Mouse (Mus musculus): ENCODE data around the gene Cep295. TPM values are rescaled to one million over a fixed set of nuclear protein-coding genes. Genes with fewer than 3 reads are reported as not detected.
A peak's percentile ranks its signal among the peaks of the same experiment; 100 is the strongest.

The Cep295 gene
- total and polyA plus RNA-seq, 3 experiments, result 57.0 to 1,483 (median 73.3) TPM

DNA sequence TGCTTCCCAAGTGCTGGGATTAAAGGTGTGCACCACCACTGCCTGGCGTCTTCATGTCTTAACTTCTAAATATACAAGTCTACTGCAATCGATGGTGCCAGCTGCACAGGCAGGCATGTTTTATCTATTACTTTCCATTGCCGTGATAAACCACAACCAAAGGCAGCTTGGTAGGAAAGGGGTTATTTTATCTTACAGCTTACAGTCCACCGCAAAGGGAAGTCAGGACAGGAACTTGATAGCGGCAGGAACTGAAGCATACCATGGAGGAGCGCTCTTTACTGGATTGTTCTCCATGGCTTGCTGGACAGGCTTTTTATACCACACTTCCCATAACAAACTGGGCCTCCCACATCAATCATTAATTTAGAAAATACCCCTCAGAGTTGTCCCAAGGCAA lies 68.3 kb downstream of the Cep295 start (continued):
- no peak for TF ChIP-seq KAT2A (conservative IDR thresholded peaks at IDR 0.05; ENCODE audit: low read depth, low read length)
- TF ChIP-seq SMC3 (IDR thresholded peaks at IDR 0.05; ENCODE audit: low read depth, low read length), result no peak; the same call in 1 of the 2 replicates

DNA sequence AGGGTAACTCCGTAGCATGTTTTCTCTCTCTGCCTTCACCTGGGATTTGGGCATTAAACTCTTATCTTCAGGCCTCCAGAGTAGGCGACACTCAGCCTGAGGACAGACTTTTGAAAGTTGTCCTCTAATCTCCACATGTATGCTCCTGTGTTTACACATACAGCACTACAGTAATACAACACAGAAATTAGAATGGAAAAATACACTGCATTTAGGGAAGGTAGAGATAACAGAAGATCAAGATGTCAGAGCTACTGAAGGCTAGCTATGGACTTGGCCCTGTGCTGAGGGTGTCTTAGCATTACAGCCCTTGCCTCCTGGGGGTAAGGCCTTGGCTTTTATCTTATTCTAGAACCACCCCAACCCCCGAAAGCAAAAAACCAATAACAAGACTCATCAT lies 69.2 kb downstream of the Cep295 start:
- H3K79me2 ChIP-seq (ENCODE audit: control insufficient read depth, insufficient read depth, low read length, poor library complexity), result no peaks in the 10 kb centered on the region
- peaks cover 17 to 29% of the 10 kb centered on the region in 2 experiments for H3K4me1 ChIP-seq (ENCODE audit: control insufficient read depth in 1 of 2, insufficient read depth in 2 of 2, low read length in 2 of 2)
- H3K9ac ChIP-seq (ENCODE audit: control insufficient read depth, low read depth, low read length, poor library complexity, severe bottlenecking), result no peak overlapping the region
- H3K27me3 ChIP-seq (ENCODE audit: control insufficient read depth in 1 of 2, insufficient read depth in 2 of 2, low read length in 2 of 2), result no peaks in the 10 kb centered on the region
- peaks cover 0 to 36% of the 10 kb centered on the region in 2 experiments; a peak in 2 of 4 replicates for H3K36me3 ChIP-seq (ENCODE audit: control insufficient read depth in 1 of 2, insufficient read depth in 2 of 2, low read length in 2 of 2)
- H3K27ac ChIP-seq (ENCODE audit: control insufficient read depth, low read depth, low read length), result peak overlapping the region; percentile 12; the same call in 1 of the 2 replicates
- TF ChIP-seq ZC3H11A (IDR thresholded peaks at IDR 0.05; ENCODE audit: low read depth, low read length), result no peak
- no peak for TF ChIP-seq NELFE (IDR thresholded peaks at IDR 0.05; ENCODE audit: low read depth, low read length)
- no peak for TF ChIP-seq KAT2A (conservative IDR thresholded peaks at IDR 0.05; ENCODE audit: low read depth, low read length)
- no peak for TF ChIP-seq POLR2A (IDR thresholded peaks at IDR 0.05; ENCODE audit: control insufficient read depth in 1 of 2, insufficient read depth in 1 of 2, low read depth in 1 of 2, low read length in 2 of 2, poor library complexity in 1 of 2)
- peak; percentile 38 to 65 for TF ChIP-seq EP300 (IDR thresholded peaks at IDR 0.05; ENCODE audit: low read depth in 1 of 2, low read length in 2 of 2)
- 0 out of 2 replicates have a peak, but pooled peaks have one; percentile 12 for TF ChIP-seq MAX (IDR thresholded peaks at IDR 0.05; ENCODE audit: low read length)
- peak; percentile 58 for TF ChIP-seq GATA1 (IDR thresholded peaks at IDR 0.05; ENCODE audit: low read depth, low read length)
- TF ChIP-seq TAL1 (IDR thresholded peaks at IDR 0.05; ENCODE audit: low read length), result peak; percentile 46; the same call in 1 of the 2 replicates
- TF ChIP-seq TCF12 (IDR thresholded peaks at IDR 0.05; ENCODE audit: low read depth, low read length), result peak; percentile 35; the same call in 1 of the 2 replicates
- TF ChIP-seq ETS1 (IDR thresholded peaks at IDR 0.05; ENCODE audit: low read depth, low read length), result 0 out of 2 replicates have a peak, but pooled peaks have one; percentile 8
- TF ChIP-seq JUND (IDR thresholded peaks at IDR 0.05; ENCODE audit: low read depth, low read length), result no peak
- TF ChIP-seq USF2 (IDR thresholded peaks at IDR 0.05; ENCODE audit: borderline replicate concordance in 1 of 2, insufficient read depth in 1 of 2, low read depth in 1 of 2, low read length in 2 of 2), result no peak
- peak; percentile 53 for DNase-seq (ENCODE audit: low read depth, low spot score)
- no peaks in the 10 kb centered on the region for H3K9me3 ChIP-seq (replicated peaks; ENCODE audit: insufficient read depth, low read length)
- H3K4me3 ChIP-seq (ENCODE audit: control insufficient read depth in 1 of 2, insufficient read depth in 1 of 2, low read depth in 2 of 2, low read length in 2 of 2), result no peak overlapping the region

DNA sequence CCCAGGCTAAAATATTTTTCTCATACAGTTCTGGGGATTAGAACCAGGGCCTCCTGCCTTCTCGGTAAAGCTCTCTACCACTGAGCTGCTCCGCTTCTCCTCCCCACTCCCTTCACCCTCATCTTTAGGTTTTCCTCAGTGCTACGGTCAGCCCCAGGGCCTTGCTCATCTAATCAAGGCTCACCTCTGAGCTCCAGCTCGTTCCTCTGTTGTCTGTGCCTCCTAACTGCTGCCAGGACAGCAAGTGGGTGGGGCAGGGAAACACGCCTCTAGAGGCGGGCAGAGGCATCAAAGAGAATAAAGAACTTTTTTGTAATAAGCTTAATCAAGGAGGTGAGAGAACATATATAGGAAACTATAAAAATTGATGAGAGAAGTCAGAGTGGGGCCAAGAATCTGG lies 69.7 kb downstream of the Cep295 start:
- TF ChIP-seq CTCF (IDR thresholded peaks at IDR 0.05 in 2 of 3, conservative IDR thresholded peaks at IDR 0.05 in 1 of 3; ENCODE audit: control insufficient read depth in 1 of 3, insufficient read depth in 1 of 3, low read depth in 2 of 3, low read length in 3 of 3, poor library complexity in 1 of 3, severe bottlenecking in 1 of 3) (peak in 1 of 3 experiments; percentile 18; a peak in 2 of 6 replicates), JUND (IDR thresholded peaks at IDR 0.05; ENCODE audit: low read depth, low read length) (no peak), UBTF (IDR thresholded peaks at IDR 0.05; ENCODE audit: borderline replicate concordance, insufficient read depth, low read depth, low read length) (0 out of 2 replicates have a peak, but pooled peaks have one; percentile 51)
- Histone ChIP-seq H3K9ac (ENCODE audit: control insufficient read depth, low read depth, low read length, poor library complexity, severe bottlenecking) (no peak overlapping the region), H3K79me2 (ENCODE audit: control insufficient read depth, insufficient read depth, low read length, poor library complexity) (no peaks in the 10 kb centered on the region), H3K4me1 (ENCODE audit: control insufficient read depth in 1 of 2, insufficient read depth in 2 of 2, low read length in 2 of 2) (peaks cover 17 to 29% of the 10 kb centered on the region in 2 experiments), H3K4me3 (ENCODE audit: control insufficient read depth in 1 of 2, insufficient read depth in 1 of 2, low read depth in 2 of 2, low read length in 2 of 2) (no peak overlapping the region), H3K9me3 (replicated peaks; ENCODE audit: insufficient read depth, low read length) (no peaks in the 10 kb centered on the region), H3K36me3 (ENCODE audit: control insufficient read depth in 1 of 2, insufficient read depth in 2 of 2, low read length in 2 of 2) (peaks cover 0 to 33% of the 10 kb centered on the region in 2 experiments; a peak in 2 of 4 replicates), H3K27me3 (ENCODE audit: control insufficient read depth in 1 of 2, insufficient read depth in 2 of 2, low read length in 2 of 2) (no peaks in the 10 kb centered on the region), H3K27ac (ENCODE audit: control insufficient read depth, low read depth, low read length) (no peak overlapping the region)
- peak; percentile 58 for DNase-seq (ENCODE audit: low read depth, low spot score)

Data from MEL (cell line).